Mouse (Mus musculus) WW6 (cell line): ENCODE data around the gene Arl6ip5.

Source experiments
- DNase-seq: peaks from one replicate; pipeline ENCODE4 v3.0.0-alpha.2; 2013; ENCODE audit warnings: low read depth, low spot score

Arl6ip5 gene

DNA sequence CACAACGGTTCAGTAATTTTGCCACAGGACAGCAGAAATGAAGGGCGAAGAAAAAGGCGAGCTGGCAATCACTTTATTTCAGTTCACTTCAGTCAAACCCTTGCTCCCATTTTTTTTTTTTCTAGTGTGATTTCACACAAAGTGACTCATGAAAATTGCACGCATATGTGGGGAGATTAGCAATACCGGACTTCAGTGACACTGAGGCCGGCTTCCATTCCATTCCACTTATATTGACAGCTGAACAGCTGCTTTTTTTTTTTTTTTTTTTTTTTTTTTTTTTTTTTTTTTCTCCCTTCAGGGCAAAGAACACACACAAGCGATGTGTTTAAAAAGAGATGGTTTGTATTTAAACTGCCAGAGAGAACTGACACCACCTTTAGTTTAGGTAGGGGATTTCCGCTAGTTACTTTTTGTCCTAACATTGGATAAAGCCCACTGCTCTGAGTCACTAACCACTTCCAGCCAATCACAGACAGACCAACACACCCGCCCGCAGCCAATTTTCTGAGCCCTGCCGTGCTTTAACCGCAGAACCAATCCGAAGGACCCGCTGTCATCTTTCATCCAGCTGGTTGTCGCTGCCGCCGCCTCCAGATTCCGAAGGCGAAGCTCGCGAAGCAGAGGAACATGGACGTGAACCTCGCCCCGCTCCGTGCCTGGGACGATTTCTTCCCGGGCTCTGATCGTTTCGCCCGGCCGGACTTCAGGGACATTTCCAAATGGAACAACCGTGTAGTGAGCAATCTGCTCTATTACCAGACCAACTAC lies at the start of gene Arl6ip5:
Arl6ip5 (plus strand) TSS at position 499 of the 771 bp plus-strand sequence.
- peak; percentile 79 for DNase-seq

DNA sequence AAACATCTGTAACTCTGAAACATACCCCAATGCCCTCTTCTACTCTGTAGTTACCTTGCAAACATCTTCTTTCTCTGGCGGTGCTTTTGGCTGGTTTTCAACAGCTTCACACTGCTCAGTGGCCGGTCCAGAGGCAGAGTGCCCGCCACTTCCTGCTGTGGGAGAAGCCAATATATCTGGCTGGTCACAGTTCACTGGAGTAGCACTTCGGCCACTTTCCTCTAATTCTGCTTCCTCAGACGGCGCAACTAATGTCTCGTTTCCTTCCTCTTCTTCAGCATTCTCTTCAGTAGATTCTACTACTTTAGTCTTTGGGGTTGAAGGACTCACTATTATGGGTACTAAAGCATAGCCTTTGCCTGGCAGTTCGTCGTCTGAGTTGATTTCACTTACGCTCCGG lies 34.8 kb upstream of the Arl6ip5 start:
- no peak for DNase-seq

DNA sequence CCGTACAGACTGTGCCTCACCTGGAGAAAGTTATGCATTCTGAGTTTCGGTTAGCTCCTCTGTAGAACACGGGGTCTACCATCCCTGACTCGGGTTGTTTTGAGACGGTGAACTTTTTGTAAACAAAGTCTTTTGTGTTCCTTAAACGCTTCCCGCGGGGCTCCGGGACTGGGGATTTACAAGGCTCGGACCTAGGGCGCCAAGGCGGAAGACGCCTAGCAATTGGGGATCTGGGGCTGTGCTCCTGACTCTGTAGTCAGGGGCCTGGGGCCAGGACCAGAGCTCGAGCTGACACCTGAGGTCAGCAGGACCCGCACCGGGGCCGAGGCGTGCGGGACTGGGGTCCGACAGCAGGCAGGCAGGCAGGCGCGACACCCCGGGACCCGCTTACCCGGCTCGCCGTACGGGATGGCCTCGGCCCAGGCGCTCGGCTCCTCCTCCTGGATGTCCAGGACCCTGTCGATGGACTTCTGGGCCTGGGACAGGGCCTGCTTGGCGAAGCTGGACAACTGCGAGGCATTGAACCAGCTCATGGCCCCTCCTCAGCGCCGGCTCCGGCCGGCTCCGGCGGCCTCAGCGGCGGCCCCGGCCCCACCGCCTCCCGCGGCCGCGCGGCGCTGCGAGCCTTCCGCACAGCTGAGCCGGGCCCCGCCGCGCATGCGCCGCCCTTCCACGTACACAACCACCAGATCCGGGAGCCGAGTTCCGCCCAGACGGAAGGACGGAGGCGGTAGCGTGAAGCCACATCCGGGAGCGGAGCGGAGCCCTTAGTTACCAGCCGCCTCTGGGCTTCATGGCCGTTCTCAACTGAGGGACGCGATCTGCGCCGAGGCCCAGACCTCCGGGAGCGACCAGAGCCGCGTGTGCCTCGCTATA lies 31.8 kb upstream of the Arl6ip5 start, which contains the start of gene Tmf1:
Tmf1 (minus strand) TSS at position 632 of the 876 bp plus-strand sequence.
- DNase-seq, result peak; percentile 73

DNA sequence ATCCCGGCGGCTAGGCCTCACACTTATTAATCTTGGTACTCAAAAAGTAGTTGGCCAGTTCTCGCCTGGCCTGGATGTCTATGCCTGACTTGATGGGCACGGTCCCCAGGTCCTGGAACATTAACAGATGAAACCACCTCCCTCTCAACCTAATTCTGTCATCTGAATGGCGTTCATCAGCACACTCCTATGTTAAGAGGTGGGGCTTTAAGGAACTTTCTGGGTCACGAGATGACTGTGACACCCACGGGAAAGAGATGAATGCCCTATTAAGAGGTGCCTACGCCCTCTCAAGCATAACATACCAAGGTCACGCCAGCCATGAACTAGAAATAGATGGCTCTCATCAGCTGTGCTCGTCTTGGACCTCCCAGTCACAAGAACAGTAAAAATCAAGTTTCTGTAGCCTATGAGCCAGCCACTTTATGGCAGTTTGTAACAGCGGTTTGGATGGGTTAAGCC lies 31.1 kb upstream of the Arl6ip5 start:
- peak; percentile 9 for DNase-seq

DNA sequence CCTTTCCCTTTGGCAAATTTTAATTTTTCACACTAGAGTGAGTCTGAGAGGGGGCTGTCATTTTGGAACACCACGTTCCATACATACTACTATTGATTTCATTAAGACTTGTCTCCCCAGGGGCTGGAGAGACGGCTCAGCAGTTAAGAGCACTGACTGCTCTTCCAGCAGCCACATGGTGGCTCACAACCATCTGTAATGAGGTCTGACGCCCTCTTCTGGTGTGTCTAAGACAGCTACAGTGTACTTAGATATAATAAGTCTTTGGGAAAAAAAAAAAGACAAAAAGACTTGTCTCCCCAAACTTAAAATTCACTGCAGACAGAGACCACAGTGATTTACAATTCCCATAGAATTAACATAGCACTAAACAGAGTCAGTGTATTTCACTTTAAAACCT lies 10.1 kb upstream of the Arl6ip5 start:
- no peak for DNase-seq

DNA sequence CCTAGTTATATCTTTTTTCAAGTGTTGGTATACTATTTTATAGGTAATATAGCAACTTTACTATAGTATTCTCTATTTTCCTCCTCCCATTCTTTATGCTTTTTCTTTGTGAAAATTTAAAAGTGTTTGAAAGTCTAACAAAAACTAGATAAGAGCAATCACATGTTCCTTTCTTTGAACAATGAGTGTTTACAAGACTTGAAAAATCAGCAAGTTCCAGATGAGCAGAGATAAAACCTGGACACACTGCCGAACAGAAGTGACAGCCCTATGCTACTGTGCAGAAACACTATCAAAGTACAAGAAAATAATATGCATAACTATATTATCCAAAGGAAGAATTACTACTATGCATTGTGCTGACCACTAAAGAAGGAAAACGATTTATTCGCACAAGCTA lies 8.0 kb upstream of the Arl6ip5 start:
- no peak for DNase-seq

DNA sequence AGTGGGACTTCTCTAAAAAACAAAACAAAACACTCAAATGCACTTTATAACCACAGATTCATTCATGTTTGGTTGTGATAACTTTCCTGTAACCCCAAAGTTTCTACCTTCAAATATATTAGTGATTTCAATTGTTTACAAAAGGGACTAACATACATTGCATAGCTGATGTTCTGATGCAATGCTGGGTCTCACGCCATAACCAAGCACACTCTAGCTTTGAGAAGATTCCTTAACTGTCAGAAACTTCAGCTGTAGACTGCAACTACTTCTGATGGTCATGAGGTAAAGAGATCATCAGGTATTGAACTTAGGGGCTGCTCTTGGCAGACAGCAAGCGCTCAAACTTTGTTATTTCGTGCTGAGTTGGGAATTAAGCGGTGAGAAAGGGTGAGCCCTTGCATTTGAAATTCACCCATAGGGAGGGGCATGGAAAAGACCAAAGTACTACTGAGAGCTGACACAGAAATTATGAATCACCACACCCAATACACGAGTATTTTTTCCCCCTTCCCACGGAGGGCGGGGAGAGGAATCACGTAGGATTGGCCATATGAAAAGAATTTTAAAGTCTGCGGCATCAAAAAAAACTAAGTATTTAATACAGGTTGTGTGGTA lies 6.1 kb upstream of the Arl6ip5 start:
- DNase-seq, result no peak

DNA sequence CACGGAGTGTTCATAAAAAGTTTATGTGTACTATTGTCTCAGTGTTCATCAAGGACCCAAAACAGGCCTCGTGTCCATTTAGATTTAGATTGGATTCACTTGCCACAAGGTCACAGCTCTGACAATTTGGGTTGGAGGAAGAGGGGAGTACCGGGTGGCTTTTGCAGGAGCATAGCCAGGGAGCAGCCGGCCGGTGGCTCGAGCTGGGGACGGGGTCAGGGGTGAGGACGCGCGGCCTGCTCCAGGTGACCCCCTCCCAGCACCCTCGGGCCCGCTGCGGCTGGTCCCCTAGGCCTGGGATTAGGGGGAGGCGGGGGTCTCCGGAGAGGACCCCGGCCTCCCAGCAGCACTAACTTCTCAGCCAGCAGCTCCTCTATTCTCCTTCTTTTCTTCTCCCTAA lies 5.5 kb upstream of the Arl6ip5 start:
- no peak for DNase-seq

DNA sequence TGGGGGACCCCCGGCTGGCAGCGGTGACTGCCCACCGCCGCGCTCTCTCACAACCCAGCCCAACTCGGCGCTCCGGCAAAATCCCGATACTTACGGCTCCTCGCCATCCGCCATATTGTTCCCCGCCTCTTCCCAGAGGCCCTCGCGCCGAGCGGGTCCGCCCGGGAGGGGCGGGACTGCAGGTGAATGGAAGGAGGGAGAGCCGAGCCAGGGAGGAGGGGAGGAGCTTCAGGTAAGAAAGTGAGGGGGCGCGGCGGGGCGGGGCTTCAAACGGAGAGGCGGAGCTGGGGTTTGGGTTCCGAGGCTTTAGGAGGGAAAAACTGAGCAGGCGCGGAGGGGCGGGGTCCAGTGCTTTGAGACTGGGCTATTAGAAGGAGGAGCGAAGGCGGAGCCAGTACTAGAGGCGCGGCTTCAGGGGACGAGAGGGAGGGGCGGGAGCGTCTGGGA lies 5.0 kb upstream of the Arl6ip5 start, which contains the start of gene Uba3:
Uba3 (minus strand) TSS at position 209 of the 447 bp plus-strand sequence.
- DNase-seq, result peak; percentile 96

DNA sequence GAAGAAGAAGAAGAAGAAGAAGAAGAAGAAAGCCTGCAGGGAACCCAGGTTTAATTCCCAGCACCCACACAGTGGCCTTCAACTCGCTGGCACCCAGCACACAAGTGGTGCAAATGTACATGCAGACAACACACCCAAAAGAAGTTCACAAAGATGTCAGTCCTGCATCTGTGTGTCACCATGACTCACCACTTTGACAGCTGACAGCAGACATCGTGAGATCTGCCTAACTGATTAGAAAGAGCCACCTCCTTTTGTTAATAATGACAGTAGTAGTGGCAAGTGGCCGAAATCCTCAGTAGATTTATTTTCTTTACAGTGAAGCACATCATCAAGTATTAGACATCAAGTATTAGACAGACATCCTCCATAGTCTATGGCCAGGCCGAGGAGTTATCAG lies 3.4 kb upstream of the Arl6ip5 start:
- no peak for DNase-seq

DNA sequence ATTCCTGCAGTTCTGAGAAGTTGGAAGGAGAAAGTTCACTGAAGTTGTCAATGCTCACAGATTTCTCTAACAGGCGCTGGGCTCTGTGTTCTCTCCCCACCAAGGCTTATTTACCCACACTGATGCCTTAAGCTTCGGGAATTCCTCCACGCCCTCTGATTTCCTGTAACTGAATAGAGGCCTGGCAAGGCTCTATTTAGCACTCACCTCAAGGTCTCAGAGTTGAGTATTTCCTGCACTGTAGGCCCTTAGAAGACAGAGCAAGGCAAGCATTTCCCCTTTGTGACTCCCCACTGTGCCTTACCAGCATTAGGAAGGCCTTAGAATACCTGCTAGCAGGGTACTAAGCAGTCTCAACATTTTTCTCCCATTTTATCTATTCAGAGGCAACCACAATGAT lies 2.1 kb upstream of the Arl6ip5 start:
- DNase-seq, result peak; percentile 29

DNA sequence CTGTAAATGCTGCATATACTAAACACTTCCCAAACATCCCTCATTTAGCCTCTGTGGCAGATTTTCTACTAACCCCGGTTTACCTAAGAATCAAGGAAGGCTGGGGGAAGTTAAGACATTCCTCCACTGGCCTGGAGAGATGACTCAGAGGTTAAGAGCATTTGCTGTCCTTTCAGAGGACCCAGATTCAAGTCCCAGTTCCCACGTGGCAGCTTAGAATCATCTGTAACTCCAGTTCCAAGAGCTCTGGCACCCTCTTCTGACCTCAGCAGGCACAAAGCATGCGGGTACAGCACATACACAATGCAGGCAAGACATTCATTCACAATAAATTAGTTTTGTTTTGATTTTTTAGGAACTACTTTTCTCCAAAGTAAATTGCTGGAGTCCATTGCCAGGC lies 1.3 kb upstream of the Arl6ip5 start:
- no peak for DNase-seq

DNA sequence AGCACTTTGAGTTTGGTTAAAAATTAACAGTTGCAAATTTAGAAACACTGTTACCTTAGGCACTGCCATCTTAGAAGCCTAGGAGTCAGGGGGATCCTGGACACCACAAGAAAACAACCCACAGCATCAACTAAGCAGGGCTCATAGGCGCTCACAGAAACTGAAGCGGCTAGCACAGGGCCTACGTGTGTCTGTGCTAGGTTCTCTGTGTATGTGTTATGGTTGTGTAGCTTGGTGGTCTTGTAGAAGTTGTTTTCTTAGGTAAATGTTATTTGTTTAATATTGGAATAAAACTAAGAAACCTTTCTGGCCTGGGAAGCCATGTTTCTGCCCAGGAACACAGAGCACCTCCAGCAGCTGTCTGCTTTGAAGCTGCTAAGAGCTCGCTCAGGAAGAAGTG lies 738 bp upstream of the Arl6ip5 start:
- no peak for DNase-seq

DNA sequence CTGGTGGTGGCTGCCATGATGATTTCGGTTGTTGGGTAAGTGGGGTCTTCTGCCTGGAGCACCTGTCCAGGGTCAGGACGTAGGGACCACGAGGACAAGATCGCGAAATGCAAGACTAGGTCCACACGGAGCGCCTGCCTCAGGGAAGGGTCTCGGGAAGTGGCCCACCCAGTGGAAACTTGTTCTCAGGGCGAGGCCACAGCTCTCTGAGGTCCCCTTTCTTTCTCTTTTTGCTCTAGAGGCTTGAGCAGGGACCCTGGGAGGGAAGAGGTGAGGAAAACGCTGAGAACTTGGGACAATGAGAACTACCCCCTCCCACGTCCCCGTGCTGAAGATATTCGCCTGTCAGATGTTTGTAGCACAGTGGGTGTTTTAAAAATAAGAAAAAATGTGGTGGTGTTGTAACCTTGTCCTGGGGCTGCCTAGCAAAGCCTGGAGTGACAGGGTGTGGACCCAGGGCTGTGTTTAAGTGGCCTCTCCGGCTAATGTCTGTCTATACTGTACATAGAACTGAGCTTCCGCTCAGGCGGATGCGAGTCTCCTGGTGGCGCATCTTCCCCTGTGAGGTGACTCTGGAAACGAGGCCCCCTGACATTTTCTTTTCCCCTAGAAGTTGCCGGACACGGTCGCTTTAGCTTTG lies 593 bp downstream of the Arl6ip5 start:
- no peak for DNase-seq

DNA sequence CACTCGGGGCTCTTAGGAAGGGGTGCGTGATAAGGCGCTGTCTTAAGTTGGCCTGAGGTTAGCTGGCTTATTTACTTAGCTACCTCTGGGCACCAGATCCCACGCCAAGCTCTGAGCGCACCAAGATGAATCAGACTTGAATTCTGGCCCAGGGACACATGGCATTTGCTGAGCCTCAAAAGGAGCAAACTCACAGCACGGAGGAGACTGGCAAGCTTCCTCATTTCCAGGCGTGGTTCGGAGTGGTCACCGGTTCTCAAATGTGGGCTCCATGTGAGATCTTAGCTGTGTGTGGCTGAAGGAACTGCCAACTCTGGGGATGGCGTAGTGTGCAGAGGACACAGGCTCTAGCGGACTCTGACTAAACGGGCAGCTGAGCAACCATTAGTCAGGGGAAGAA lies 1.5 kb downstream of the Arl6ip5 start:
- DNase-seq, result no peak

DNA sequence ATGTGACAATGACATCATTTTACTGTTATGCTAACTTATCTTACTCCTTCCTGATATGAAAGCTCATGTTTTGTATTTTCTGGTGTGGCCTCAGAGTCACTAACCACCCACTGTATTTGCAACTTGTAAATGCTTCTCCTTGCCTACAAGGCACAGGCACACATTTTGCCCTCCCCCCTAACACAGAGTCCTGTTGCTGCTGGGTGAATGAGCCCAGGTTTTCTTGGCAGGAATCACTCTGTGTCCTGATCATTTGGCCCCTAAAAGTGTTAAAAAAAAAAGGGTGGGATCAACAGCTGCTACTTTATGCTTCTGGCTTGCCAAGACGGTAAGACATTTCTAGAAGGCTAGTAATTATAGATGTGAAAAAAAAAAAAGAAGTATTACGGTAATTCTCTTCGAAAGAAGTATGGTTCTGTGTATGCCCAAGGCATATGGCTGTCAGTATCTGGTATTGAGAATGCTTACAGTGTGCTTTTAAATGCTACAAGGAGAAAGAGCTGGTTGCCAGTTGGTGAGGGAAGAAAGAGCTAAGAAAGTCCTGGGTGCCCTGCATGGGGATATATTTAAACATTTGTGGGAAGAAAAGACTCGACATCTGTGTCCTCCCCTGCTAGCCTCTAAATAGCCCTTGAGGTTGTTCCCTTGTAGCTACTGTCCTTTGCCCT lies 5.8 kb downstream of the Arl6ip5 start:
- DNase-seq, result no peak

DNA sequence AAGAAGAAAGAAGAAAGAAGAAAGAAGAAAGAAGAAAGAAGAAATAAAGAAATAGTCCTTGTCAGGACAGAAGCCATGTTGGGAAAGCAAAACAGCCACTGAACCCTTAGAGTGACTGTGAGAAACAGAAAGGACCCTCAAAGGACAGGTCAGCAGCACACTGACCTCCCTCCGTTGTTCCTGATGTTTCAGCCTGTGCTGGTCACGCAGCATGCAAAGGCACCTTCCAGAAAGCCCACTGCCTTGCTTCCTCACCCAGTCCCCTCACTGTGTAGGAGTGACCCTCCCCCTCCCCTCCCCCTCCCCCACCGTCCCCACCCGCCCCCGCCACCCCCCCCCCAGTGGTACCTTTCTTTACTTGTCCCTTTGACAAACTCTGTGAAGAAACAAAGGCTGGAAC lies 10.2 kb downstream of the Arl6ip5 start:
- DNase-seq, result no peak

DNA sequence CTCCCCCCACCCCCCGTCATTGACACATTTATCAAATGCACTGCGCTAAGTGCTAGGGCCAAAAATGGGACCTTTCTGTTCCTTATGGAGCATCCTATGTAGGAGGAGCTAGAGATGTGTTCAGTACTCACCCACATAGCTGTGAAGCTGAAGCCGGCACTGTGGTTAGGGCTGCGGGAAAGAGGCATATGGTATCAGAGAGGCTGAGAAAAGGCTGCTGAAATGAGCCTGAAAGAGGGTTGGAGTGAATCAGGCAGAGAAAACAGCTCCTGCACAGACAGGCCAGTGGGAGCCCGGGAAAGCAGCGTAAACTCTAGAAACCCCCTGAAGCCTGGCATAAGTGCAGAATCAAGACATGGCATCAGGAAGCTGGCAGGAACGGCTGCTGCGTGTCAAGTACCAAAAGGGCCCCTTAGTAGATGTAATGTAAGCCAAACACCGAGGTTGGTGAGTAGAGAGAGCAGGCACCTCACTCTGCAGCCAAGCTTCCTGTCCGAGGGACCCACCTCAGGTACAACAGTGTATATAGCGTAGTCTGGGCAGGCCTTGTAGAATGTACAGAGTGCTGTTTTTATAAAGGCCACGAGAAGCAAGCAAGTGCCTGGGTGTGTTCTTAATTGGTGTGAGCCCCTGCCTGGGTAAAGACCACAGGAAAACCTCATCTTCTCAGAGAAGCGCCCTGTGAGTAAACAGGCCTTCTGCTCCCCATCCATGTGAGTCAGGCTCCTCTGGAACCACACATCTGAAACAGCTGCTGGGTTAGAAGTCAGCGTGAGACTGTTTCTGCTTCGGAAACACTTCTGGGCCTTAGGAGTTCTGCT lies 10.9 kb downstream of the Arl6ip5 start:
- no peak for DNase-seq

DNA sequence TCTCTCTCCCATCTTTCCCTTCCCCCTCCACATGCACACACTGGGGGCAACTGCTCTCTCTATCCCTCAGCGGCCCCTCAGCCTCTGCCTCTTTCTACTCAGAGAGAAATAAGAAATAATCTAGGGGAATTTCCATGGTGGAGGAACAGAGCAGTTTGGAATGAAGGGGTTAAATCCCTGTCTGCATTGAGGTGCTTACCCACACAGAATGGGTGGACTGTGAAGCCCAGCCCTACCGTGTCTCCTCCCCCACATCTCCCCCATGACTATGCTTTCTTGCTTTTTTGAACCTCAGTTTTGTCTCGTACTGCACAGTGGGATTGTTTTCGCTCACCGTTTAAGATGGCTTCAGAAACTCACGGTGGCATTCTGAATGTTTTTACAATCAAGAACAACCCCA lies 11.8 kb downstream of the Arl6ip5 start:
- no peak for DNase-seq

DNA sequence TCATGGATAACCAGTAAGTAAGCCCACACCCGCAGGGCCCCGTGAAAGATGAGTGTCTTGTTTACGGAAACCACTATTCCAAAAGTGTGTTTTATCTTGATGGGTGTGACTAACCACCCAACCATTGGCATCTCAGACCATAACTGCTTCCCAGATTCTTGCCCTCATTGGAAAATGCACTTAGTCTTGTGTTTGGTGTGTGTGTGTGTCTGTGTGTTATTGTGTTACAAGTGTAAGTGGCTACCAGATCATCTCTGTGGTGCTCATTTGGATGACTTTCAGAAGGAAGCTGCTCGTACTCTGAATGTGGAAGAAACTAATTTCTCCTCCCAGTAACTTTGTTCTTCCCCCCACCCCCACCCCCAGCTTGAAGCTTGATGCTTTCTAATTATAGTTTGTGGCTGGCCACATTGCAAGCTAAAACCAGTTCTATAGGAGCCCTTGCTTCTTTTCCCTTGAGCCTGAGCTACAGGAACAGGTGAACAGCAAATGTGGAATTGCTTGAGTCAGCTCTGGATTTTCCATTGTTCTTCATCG lies 12.5 kb downstream of the Arl6ip5 start:
- no peak for DNase-seq
